Mouse (Mus musculus) kidney, postnatal 36 days (tissue): ENCODE results near the gene Liph.
"Not testable (repeated sequence)": the region's sequence is repeated elsewhere in the genome, so short reads cannot be mapped to it uniquely, and the experiment has no call there.

Experiments
- DNase-seq, 2 experiments: peaks; one replicate each; pipeline ENCODE4 v3.0.0; 2021 to 2022; ENCODE audit warnings: mixed read lengths in 2 of 2

Liph gene

GRCm38 (mm10) chr16:21995304-21995703 lies at the start of gene Liph:
TSS of gene Liph (minus strand) at chr16:21995663.
- DNase-seq = peak; percentile 20 to 34

GRCm38 (mm10) chr16:22043830-22044229 lies 48.4 kb upstream of the Liph start:
- DNase-seq = no peak

GRCm38 (mm10) chr16:22039978-22040377 lies 44.5 kb upstream of the Liph start:
- DNase-seq = no peak

- DNase-seq = no peak
Measured at GRCm38 (mm10) chr16:22038554-22038953, 43.1 kb upstream of the Liph start.

- no peak for DNase-seq
Measured at GRCm38 (mm10) chr16:22027474-22027873, 32.0 kb upstream of the Liph start.

GRCm38 (mm10) chr16:22022122-22022521 lies 26.7 kb upstream of the Liph start:
- DNase-seq = peak in 1 of 2 experiments; percentile 38

- DNase-seq = no peak
Measured at GRCm38 (mm10) chr16:22015569-22015968, 20.1 kb upstream of the Liph start.

- DNase-seq = peak; percentile 48 to 75
Measured at GRCm38 (mm10) chr16:22009596-22009995, 14.1 kb upstream of the Liph start.

- DNase-seq = peak; percentile 100
Measured at GRCm38 (mm10) chr16:22009099-22009584, 13.7 kb upstream of the Liph start, which contains the start of gene Senp2. TSS of gene Senp2 (plus strand) at chr16:22009484.

GRCm38 (mm10) chr16:22001606-22002005 lies 6.1 kb upstream of the Liph start:
- no peak for DNase-seq

GRCm38 (mm10) chr16:22001172-22001571 lies 5.7 kb upstream of the Liph start:
- no peak for DNase-seq

GRCm38 (mm10) chr16:21999941-22000690 lies 4.7 kb upstream of the Liph start:
- DNase-seq = no peak

- DNase-seq = no peak
Measured at GRCm38 (mm10) chr16:21998061-21998460, 2.6 kb upstream of the Liph start.

GRCm38 (mm10) chr16:21996881-21997641 lies 1.6 kb upstream of the Liph start:
- DNase-seq = no peak

GRCm38 (mm10) chr16:21996402-21996801 lies 939 bp upstream of the Liph start:
- no peak for DNase-seq

GRCm38 (mm10) chr16:21991774-21992173 lies 3.7 kb downstream of the Liph start:
- no peak for DNase-seq

GRCm38 (mm10) chr16:21990893-21991292 lies 4.6 kb downstream of the Liph start:
- not testable (repeated sequence) for DNase-seq

GRCm38 (mm10) chr16:21987956-21988355 lies 7.5 kb downstream of the Liph start:
- DNase-seq = no peak

- DNase-seq = no peak
Measured at GRCm38 (mm10) chr16:21986191-21986590, 9.3 kb downstream of the Liph start.

GRCm38 (mm10) chr16:21984091-21984490 lies 11.4 kb downstream of the Liph start:
- DNase-seq = no peak

- no peak for DNase-seq
Measured at GRCm38 (mm10) chr16:21983581-21983980, 11.9 kb downstream of the Liph start.

GRCm38 (mm10) chr16:21983146-21983545 lies 12.3 kb downstream of the Liph start:
- no peak for DNase-seq

GRCm38 (mm10) chr16:21977347-21977746 lies 18.1 kb downstream of the Liph start:
- DNase-seq = no peak

GRCm38 (mm10) chr16:21976203-21976602 lies 19.3 kb downstream of the Liph start:
- DNase-seq = no peak
